Mouse (Mus musculus): Measurements from ENCODE around the gene Atp11b.

GRCm38 (mm10) chr3:35891123-35891522 lies 137.2 kb downstream of the Atp11b start:
- TF ChIP-seq CTCF (IDR thresholded peaks at IDR 0.05; ENCODE audit: low read depth, low read length) = no peak
- TF ChIP-seq GATA1 (IDR thresholded peaks at IDR 0.05; ENCODE audit: borderline replicate concordance, low read length) = no peak
- no peak for TF ChIP-seq GATA2 (IDR thresholded peaks at IDR 0.05; ENCODE audit: borderline replicate concordance, low read depth, low read length)

Measured in G1E (cell line).